Mouse (Mus musculus) kidney, postnatal 4 days (tissue): ENCODE measurements around the gene Cdc25a.

Experiments
- DNase-seq, 2 experiments: peaks; one replicate each; pipeline ENCODE4 v3.0.0; 2021; ENCODE audit warnings: mixed read lengths in 2 of 2

The Cdc25a gene

DNA sequence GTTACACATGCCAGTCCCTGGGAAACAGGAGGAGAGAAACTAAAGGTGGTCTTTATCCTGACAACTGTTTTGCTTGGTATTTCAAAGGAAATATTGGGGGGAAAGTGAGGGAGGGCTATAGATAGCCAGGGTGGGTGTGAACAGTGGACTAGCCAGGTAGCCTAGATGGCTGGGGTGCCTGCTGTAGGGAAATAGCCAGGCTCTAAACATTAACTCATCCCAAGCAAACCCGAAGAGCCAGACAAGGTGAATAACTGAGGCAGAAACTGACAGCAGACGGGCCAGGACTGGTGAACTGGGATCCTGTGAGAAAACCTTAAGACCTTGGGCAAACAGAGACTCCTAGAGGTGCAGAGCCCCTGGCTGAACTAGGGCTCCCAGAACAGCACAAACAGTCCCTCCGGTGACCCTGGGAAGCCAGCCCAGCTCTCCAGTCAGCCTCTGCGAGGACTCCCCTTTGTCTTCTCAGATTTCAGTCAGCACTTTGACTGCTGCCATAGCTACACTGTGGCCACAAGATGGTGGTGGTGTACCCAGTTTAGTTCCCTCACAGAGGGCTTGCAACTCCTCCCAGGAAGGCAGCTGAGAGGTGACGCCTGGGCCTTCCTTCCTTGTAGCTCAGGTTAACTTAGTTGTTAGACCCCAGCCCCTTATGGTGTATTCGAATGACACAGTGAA lies 19.2 kb downstream of the Cdc25a start:
- DNase-seq, result peak; percentile 78 to 85

DNA sequence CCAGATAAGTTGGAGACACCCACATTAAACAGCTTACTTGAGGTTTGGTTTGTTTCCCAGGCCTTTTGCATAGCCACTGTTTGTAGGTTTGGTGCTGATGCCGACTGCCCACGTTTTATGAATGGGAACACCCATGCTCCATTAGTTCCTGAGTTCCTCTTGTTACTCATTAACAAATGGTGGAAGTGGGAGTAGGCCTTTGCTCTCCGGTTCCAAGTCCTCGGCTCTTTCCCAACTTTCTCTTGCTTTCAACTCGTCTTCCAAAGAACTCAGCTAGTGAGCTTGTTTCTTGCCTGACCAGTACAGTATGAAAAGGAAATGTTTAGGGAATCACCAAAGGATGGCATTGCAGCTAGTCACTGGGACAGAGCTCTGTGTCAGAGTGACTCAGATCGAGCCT lies 20.2 kb downstream of the Cdc25a start:
- DNase-seq, result peak in 1 of 2 experiments; percentile 52

DNA sequence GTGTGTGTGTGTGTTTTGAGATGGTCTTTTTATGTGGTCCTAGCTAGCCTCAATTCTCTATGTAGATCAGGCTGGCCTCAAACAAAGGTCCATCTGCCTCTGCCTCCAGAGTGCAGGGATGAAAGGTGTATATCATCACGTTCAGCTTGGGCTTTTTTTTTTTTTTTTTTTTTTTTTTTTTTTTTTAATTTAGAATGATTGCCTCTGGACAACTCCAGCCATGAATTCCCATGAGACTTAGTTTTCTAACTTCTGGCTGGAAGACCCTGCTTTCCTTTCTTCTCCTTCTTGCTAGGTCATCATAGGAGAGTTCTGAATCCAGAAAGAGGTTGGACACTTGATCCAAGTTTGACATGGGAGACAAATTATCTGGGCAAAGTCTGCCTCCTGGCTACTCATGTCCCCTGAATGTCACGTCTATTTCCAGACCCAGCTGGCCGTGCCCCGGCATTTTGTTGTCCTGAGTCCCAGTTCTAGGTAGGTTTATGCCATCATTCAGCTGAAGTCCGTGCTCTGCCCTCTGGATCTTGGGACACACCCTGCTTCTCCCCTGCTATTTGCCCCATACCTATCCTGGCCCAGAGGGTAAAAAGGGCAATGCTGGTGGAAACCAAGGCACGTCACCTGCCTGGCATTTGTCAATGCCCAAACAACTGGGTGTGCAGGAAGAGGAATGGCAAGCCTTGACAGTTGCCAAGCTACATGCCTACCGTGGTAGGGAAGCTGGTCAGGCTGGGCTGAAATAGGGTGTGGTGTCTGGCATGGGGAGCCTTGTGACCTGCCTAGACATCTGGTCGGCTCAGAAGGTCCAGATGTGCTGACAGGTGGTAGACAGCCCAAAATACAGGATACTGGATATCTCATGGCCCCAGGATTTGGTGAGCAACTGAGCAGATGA lies 21.1 kb downstream of the Cdc25a start:
- no peak for DNase-seq

DNA sequence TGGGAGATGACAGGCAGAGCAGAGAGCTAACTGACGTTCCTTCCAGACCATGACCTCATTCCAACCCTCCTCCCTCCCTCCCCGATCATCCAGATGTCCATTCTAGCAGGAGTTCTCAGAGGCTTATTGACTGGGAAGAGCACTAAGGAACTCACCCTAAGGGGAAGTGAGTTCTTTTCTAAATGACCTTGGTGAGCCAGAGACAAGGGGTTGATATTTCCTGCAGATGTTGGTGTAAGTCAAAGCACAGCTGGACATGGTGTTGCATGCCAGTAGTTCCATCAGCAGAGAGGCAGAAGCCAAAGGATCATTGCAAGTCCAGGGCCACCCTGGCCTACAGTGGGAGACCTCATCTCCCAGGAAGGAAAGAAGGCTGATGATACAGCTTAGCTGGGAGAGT lies 22.6 kb downstream of the Cdc25a start:
- DNase-seq, result no peak

DNA sequence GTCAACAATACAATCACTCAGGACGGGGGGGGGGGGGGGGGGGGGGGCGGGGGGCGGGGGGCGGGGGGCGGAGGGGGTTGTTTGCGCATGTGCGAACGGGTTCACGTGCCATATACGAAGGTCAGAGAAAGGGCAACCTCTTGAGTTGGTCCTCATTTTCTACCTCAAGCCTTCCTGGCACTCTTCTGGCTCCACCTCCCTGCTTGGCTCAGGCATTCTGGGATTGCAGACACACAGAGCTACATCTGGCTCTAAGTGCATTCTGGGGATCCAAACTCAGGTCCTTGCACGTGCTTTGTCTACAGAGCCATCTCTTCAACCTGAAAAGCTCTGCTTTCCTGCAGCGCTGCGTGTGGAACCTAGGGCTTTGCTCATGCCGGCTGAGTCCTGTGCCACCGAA lies 24.0 kb downstream of the Cdc25a start:
- DNase-seq, result no peak

DNA sequence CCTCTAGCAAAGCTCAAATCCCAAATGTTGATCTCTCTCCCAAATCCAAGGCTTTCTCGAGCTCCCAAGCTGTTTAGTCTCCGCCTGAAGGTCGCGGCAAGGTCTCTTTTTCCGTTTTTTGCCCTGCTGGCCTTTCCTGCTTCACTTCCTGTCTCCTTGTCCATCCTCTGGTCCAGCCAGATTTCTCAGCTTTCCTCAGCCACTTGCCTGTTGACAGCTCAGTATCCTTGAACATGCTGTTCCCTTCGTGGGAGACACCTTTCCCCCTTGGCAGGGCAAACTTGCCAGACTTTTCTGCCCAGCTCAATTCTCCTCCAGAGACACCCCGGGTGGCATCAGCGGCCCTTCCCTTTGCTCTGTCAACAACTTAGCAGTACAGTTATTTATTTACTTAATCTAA lies 24.4 kb downstream of the Cdc25a start:
- DNase-seq, result peak in 1 of 2 experiments; percentile 27

DNA sequence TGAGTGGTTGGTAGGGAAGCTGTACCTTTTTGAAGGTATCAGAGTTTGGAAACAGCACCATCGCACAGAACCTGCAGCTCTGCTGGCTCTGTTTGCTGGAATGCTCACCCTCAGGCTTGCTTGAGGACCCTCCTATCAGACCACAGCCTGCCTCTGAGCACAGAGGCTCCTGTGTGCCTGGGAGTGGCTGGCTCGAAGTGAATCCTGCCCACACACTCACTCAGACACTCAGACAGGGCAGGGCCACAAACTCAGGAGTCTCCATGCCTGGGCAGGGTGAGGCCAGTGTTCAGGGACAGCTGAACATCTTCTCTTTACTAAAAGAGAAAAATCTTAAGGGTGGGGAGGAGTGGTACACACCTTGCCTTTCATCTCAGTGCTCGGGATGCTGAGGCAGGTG lies 25.2 kb downstream of the Cdc25a start:
- no peak for DNase-seq

DNA sequence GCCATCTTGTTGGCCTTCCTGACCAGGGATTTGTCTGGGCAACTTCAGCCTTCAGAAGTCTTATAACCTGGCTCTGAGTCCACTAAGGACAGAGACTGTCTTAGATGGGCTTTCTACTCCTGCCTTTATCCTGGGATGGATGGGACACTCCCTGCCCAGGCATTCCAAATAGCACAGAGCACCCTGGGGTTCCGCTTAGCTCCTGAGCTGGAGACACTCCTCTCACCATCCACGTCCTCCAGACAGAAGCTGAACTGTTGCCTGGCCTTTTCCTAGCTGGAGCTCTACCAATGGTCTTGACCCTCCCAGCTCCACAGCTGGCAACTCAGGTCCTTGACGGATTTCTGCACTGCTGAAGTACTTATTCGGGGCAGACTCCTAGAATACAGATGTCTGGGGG lies 26.9 kb downstream of the Cdc25a start:
- DNase-seq, result no peak

DNA sequence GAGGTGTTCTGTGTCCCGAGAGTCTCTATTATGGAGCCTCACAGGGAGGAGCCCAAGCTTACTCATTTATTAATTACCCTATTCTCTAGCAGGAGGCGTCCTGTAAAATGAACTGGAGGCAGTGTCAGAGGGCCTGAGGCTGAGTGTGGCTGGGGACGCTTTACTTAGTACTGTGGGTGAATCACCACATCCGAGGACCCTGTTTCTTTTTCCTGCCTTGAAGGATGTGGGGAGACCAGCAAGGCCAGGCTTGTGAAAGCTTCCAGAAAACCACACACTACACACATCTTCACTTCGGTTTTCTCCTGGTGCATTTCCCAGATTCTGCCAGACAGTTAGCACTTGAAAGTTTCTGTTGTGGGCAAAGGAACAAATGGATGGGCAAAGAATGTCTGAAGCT lies 27.4 kb downstream of the Cdc25a start:
- DNase-seq, result no peak

DNA sequence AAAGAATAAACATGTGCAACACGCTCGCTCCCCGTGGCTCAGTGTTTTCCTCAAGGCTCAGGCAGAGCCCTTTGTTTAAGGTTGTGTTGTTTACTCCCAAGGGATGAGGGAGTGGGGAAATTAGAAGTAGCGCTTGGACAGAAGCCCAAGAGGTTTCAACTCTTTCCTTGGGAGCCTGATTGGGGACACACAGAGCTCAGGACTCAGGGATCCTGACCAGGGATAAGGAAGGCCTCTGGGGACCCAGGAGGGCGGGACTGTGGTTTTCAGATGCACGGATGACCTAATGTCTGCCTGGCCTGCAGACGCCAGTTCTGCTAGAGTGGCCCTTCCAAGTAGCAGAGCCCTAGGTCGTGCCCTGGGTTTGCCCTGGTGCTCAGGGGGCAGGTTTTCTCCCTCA lies 31.9 kb downstream of the Cdc25a start:
- DNase-seq, result peak; percentile 65 to 77

DNA sequence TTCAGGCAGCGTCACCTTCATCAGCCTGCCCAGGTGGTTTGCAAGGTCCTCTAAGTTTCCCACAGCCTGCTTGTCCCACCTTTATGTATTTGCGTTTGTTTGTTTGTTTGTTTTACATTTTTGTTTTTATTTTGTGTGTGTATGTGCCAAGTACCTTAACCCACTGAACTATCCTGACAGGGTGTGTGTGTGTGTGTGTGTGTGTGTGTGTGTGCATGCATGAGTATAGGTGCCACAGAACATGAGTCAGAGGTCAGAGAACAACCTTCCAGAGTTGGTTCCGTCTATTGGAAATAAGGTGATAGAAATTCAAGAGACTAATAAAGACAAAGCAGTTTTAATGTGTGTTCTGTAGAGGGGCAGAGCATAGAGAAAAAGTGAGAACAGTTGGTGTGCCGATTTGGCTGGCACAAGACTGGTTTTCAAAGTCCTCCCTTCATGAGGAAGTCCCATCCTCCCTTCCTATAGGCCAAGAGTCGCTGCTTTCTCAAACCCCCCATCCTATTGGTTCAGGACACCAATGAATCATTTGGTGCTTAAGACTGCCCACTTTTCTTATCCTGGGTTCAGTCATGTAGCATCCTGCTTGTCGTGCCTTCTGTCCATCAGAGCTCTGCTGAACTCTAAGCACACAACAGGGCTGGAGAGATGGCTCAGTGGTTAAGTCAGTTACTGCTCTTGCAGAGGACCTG lies 32.5 kb downstream of the Cdc25a start:
- no peak for DNase-seq

DNA sequence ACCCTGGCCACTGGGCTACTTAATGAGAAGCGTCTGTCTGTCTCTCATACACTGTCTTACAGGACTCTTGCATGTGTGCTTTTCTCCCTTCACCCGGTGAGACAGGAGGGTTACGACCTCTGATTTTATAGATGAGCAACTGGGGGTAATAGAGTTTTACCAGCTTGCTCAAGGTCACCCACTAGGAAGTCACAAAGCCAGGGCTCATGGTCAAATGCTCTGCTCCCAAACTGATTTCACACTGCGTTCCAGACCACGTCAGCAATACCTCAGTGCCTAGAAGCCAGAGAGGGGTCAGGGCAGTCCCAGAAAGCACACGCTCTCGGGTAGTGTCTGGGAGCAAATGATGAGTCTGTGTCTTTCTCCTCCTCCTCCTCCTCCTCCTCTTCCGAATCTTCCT lies 33.7 kb downstream of the Cdc25a start:
- DNase-seq, result no peak

DNA sequence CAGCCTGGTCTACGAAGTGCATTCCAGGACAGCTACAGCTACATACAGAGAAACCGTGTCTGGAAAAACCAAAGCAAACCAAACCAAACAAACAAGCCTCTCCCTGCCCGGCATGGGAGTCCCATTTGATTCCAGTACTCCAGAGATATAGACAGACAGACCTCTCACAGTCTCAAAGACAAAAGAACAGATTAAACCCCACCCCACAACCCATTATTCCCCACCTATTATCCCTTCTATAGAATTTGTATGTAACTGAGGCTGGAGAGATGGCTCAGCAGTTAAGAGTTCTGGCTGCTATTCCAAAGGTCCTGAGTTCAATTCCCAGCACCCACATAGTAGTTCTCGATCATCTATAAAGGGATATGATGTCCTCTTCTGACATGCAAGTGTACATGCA lies 34.5 kb downstream of the Cdc25a start:
- DNase-seq, result no peak

DNA sequence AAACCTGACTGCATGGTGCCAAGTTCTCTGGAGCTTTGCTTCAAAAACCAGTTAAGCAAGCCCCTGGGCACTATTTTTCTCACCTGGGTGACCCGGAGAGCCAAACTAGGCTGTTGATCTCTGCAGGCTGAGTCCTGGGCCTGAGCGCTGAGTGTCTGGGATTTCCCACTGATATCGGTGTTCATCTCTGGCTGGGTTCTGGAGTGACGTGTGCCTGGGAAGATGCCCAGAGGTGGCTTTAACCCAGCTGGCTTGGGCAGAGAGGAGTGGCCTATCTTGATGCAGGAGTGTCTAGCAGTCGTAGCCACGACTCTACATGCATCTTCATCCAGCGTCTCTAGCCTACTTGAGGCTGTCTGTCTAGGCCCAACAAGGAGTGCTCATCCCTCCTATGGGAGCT lies 36.4 kb downstream of the Cdc25a start:
- no peak for DNase-seq

DNA sequence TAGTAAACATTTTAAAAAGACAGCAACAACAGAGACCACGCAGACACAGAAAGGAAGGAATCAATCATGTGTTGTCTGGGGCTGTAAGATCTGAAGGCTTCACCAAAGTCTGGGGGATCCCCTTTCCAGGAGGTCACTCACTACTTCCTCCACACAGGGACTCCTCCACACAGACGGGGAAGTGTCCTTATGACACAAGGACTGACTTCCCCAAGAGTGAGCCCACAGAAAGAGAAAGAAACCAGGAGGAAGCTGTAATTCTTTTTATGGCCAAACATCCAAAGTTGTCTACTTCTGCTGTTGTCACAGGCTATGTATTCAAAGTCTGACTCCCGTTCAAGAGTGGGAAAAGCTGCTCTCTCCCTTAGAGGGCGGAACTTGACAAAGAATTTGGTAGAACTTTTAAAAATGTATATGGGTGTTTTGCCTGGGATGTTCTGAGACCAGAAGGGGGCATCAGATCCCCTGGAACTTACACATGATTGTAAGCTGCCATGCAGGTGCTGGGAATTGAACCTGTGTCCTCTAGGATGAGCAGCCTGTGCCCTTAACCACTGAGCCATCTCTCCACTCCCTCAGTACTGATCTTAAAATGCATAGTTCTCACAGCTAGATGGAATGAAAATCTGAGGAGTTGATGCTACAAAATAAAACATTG lies 39.0 kb downstream of the Cdc25a start:
- peak in 1 of 2 experiments; percentile 37 for DNase-seq

DNA sequence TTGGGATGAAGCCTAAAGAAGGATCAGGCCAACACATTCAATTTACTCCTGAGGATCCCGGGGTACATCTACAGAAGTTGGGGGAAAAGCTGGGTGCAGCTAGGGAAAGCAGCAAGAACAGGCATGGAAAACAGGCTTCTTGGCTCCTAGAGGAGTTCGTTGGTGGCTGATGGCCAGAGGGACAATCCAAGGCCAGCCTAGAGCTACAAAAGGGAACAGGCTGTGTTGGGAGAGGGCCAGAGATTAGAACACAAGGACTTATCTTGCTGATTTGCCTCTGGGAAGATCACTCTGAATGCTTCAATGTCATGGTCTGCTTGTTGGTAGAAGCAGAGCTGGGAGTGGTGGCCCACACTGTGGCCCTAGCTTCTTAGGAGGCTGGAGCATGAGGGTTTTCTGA lies 42.6 kb downstream of the Cdc25a start:
- no peak for DNase-seq

DNA sequence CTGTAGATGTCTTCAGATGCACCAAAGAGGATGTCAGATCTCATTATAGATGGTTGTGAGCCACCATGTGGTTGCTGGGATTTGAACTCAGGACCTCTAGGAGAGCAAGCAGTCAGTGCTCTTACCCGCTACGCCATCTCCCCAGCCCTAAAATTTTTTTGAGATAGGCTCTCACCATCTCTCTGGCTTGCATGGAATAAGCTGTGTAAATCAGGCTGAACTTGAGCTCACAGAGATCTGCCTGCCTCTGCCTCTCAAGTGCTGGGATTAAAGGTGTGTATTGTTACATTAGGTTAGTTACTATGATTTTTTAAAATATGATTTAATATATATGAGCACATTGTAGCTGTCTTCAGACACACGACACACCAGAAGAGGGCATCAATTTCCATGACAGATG lies 53.8 kb downstream of the Cdc25a start:
- no peak for DNase-seq

DNA sequence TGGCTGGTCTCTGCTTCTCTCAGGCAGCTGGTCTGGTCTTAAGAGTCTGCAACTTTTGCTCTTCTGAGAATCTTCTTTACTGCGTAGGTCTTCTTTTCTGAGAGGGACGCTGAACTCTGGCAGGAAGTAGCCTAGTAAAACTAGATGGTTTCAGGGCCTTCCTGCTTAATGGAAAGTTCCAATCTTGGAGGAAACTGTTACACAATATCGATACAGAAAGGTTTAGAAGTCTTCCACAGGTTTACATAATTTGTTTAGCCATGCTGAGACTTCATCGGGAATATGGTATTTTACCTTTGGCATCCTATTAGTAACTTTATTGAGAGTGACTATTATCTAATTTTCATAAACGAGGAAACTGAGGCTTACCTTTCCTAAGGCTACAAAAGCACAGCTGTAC lies 54.7 kb downstream of the Cdc25a start:
- no peak for DNase-seq

DNA sequence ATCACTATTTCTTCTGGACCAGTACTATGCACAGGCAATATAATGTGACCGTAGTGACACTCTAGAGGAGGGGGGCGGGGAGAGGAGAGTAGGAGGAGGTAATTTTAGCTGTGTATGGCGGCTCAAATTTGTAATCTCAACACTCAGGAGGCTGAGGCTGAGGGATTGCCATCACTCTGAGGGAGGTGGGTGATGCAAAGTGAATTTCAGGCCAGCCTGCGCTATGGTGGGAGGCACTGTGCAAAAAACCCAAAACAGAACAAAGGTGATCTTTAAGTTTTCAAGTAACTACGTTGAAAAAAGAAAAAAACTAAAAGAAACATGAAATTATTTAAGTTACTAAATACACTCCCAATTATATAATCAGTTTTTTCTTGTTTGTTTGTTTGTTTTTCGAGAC lies 55.4 kb downstream of the Cdc25a start:
- DNase-seq, result no peak

DNA sequence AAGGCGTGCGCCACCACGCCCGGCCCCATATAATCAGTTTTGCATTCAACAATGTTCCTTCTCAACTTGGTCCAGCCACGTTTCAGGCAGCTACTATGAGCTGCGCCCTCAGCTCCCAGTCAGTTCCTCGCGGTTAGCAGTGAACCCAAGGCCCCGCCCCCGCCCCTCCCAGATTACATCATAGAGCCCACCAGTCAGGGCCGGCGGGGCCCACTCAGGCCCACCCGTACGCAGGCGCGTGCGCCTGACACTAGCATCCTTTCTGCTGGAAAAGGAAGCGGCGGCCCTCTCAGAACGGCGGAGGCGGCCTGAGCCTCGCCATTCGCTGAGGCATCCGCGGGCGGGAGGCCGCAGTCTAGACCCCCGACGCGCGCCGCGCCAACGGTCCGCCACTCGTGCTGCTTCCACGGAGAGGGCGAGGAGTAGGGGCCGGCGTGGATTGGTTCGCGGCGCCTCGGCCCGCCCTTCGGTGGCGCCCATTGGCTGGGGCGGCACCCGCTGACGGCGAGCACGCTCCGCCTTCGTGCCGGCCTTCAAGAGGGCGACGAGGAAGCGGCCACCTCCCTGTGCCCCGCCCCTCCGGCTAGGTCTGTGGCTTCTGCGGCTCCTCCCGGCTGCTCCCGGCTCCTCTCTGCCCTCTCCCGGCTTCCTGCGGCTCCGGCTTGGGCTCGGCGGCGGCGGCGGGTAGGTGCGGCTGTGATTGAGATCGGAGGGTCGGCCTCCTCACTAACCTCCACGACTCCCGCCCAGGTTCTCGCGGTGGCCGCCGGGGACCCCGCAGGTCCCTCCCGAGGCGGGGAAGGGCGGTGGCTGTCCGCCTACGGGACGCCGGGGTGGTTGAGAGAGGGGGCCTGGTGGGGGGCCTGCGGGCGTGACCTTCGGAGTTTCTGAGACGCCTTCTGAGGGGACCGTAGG lies 56.1 kb downstream of the Cdc25a start, which contains the start of gene Map4:
TSS of gene Map4 (plus strand) at position 204 of the 915 bp plus-strand sequence.
- DNase-seq, result peak; percentile 97 to 99

DNA sequence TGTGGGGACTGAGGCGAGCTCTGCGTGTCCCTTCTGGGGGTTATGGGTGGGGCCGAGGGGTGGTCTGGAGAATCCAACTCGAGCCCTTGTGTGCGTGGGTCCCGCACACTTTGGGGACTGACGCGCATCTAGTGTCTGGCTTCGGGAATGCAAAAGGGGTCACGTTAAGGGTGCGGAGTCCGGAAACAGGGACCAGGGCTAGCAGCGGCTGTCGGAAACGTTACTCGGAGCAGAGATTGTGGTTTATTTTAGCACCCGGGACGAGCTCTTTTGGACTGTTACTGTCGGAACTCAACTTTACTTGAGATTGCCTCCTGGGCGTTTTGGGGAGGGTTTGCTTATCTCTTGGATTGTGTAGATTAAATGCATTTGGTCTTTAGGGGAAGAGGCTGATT lies 57.0 kb downstream of the Cdc25a start:
- DNase-seq, result peak; percentile 49 to 67
